Mouse (Mus musculus) kidney, postnatal 25 days (tissue): ENCODE data around the gene Igfn1.

Source experiments
- DNase-seq, 2 experiments: peaks; one replicate each; pipeline ENCODE4 v3.0.0; 2021; ENCODE audit warnings: mixed read lengths in 2 of 2

Gene Igfn1

GRCm38 (mm10) chr1:136006292-136006748 is at the start of gene Igfn1:
Igfn1 (minus strand) TSS chr1:136006342.
- DNase-seq: no peak

- no peak for DNase-seq
These were observed 49.6 kb upstream of the Igfn1 start for GRCm38 (mm10) chr1:136055771-136056170.

GRCm38 (mm10) chr1:136052547-136052946 is 46.4 kb upstream of the Igfn1 start, which contains the start of gene Cacna1s:
Cacna1s (plus strand) TSS chr1:136052750.
- no peak for DNase-seq

GRCm38 (mm10) chr1:136051465-136051864 is 45.3 kb upstream of the Igfn1 start:
- DNase-seq: peak; percentile 76 to 81

- DNase-seq: peak in 1 of 2 experiments; percentile 6
These were observed 44.8 kb upstream of the Igfn1 start for GRCm38 (mm10) chr1:136051013-136051315.

- DNase-seq: no peak
These were observed 44.3 kb upstream of the Igfn1 start, which contains the start of gene Ascl5 for GRCm38 (mm10) chr1:136050312-136051012. Ascl5 (plus strand) TSS chr1:136050804.

- no peak for DNase-seq
These were observed 41.8 kb upstream of the Igfn1 start for GRCm38 (mm10) chr1:136047894-136048293.

- no peak for DNase-seq
These were observed 41.3 kb upstream of the Igfn1 start for GRCm38 (mm10) chr1:136047432-136047831.

GRCm38 (mm10) chr1:136045774-136046173 is 39.6 kb upstream of the Igfn1 start:
- DNase-seq: peak; percentile 54 to 71

- no peak for DNase-seq
These were observed 34.7 kb upstream of the Igfn1 start for GRCm38 (mm10) chr1:136040874-136041273.

GRCm38 (mm10) chr1:136040452-136040851 is 34.3 kb upstream of the Igfn1 start:
- no peak for DNase-seq

- peak in 1 of 2 experiments; percentile 29 for DNase-seq
These were observed 32.8 kb upstream of the Igfn1 start for GRCm38 (mm10) chr1:136038746-136039538.

GRCm38 (mm10) chr1:136032961-136033360 is 26.8 kb upstream of the Igfn1 start:
- DNase-seq: peak in 1 of 2 experiments; percentile 21

GRCm38 (mm10) chr1:136031697-136032096 is 25.6 kb upstream of the Igfn1 start:
- peak; percentile 46 to 83 for DNase-seq

- DNase-seq: peak in 1 of 2 experiments; percentile 22
These were observed 24.1 kb upstream of the Igfn1 start for GRCm38 (mm10) chr1:136030201-136030600.

GRCm38 (mm10) chr1:136018390-136019189 is 12.4 kb upstream of the Igfn1 start:
- DNase-seq: peak; percentile 57 to 80

GRCm38 (mm10) chr1:136017907-136018313 is 11.8 kb upstream of the Igfn1 start:
- peak; percentile 96 for DNase-seq

GRCm38 (mm10) chr1:136017307-136017706 is 11.2 kb upstream of the Igfn1 start:
- no peak for DNase-seq

- no peak for DNase-seq
These were observed 8.8 kb upstream of the Igfn1 start for GRCm38 (mm10) chr1:136014796-136015502.

GRCm38 (mm10) chr1:136013513-136013912 is 7.4 kb upstream of the Igfn1 start:
- no peak for DNase-seq

GRCm38 (mm10) chr1:136010247-136010646 is 4.1 kb upstream of the Igfn1 start:
- DNase-seq: no peak

GRCm38 (mm10) chr1:136008159-136008533 is 2.0 kb upstream of the Igfn1 start:
- DNase-seq: no peak
